Mouse (Mus musculus): ENCODE results near the gene Lrrc15. TPM values are rescaled to one million over a fixed set of nuclear protein-coding genes. Genes with fewer than 3 reads are reported as not detected.

Lrrc15 gene
- polyA plus RNA-seq, 1 experiment from 2014 or later, result 2.7 TPM

- Histone ChIP-seq H3K9ac (ENCODE audit: low read depth, low read length) (no peak within 1 kb of the TSS), H3K36me3 (ENCODE audit: control insufficient read depth, insufficient read depth, low read length) (no peaks in the 10 kb centered on the region), H3K9me3 (ENCODE audit: control insufficient read depth, low read length) (no peaks in the 10 kb centered on the region), H3K4me3 (ENCODE audit: low read depth, low read length) (no peak within 1 kb of the TSS), H3K27ac (replicated peaks; ENCODE audit: low read depth, low read length) (no peak within 1 kb of the TSS), H3K27me3 (replicated peaks; ENCODE audit: control insufficient read depth, insufficient read depth, low read length) (no peaks in the 10 kb centered on the region), H3K4me2 (ENCODE audit: low read depth, low read length) (no peak within 1 kb of the TSS), H3K4me1 (ENCODE audit: control insufficient read depth, insufficient read depth, low read length) (peaks cover 18% of the 10 kb centered on the region)
- 70% methylated on average over 5 of the region's 5 CpGs for WGBS
- DNase-seq (ENCODE audit: low spot score) (no peak), ATAC-seq (ENCODE audit: low read depth) (no peak)
Observed at GRCm38 (mm10) chr16:30267359-30267758, 15.7 kb downstream of the Lrrc15 start, which contains the start of gene Cpn2. Gene Cpn2 (minus strand): TSS chr16:30267499.

- DNase-seq (ENCODE audit: low spot score), result no peak
- H3K4me3 ChIP-seq (ENCODE audit: low read depth, low read length), result no peak overlapping the region
Observed at GRCm38 (mm10) chr16:30266561-30266960, 16.5 kb downstream of the Lrrc15 start.

GRCm38 (mm10) chr16:30265611-30266010, 17.4 kb downstream of the Lrrc15 start:
- no peak overlapping the region for H3K4me3 ChIP-seq (ENCODE audit: low read depth, low read length)
- H3K36me3 ChIP-seq (ENCODE audit: control insufficient read depth, insufficient read depth, low read length), result no peaks in the 10 kb centered on the region
- H3K27ac ChIP-seq (replicated peaks; ENCODE audit: low read depth, low read length), result no peak overlapping the region
- H3K9ac ChIP-seq (ENCODE audit: low read depth, low read length), result no peak overlapping the region
- WGBS, result 61% methylated on average over 4 of the region's 4 CpGs
- no peaks in the 10 kb centered on the region for H3K9me3 ChIP-seq (ENCODE audit: control insufficient read depth, low read length)
- peaks cover under 1% of the 10 kb centered on the region; the same call in 1 of the 2 replicates for H3K4me1 ChIP-seq (ENCODE audit: control insufficient read depth, insufficient read depth, low read length)
- no peak for DNase-seq (ENCODE audit: low spot score)
- no peak for ATAC-seq (ENCODE audit: low read depth)
- H3K27me3 ChIP-seq (replicated peaks; ENCODE audit: control insufficient read depth, insufficient read depth, low read length), result no peaks in the 10 kb centered on the region
- no peak overlapping the region for H3K4me2 ChIP-seq (ENCODE audit: low read depth, low read length)

More at GRCm38 (mm10) chr16:30266561-30266960, 16.5 kb downstream of the Lrrc15 start:
- Histone ChIP-seq H3K27ac (replicated peaks; ENCODE audit: low read depth, low read length) (no peak overlapping the region), H3K9me3 (ENCODE audit: control insufficient read depth, low read length) (no peaks in the 10 kb centered on the region), H3K4me1 (ENCODE audit: control insufficient read depth, insufficient read depth, low read length) (peaks cover 10% of the 10 kb centered on the region), H3K4me2 (ENCODE audit: low read depth, low read length) (no peak overlapping the region), H3K36me3 (ENCODE audit: control insufficient read depth, insufficient read depth, low read length) (no peaks in the 10 kb centered on the region), H3K9ac (ENCODE audit: low read depth, low read length) (no peak overlapping the region), H3K27me3 (replicated peaks; ENCODE audit: control insufficient read depth, insufficient read depth, low read length) (no peaks in the 10 kb centered on the region)
- ATAC-seq (ENCODE audit: low read depth), result no peak
- 75% methylated on average over 5 of the region's 5 CpGs for WGBS

- H3K27ac ChIP-seq (replicated peaks; ENCODE audit: low read depth, low read length), result no peak overlapping the region
- no peaks in the 10 kb centered on the region for H3K27me3 ChIP-seq (replicated peaks; ENCODE audit: control insufficient read depth, insufficient read depth, low read length)
- DNase-seq (ENCODE audit: low spot score) (no peak), ATAC-seq (ENCODE audit: low read depth) (no peak)
- H3K4me2 ChIP-seq (ENCODE audit: low read depth, low read length), result no peak overlapping the region
- H3K36me3 ChIP-seq (ENCODE audit: control insufficient read depth, insufficient read depth, low read length), result no peaks in the 10 kb centered on the region
- 57% methylated on average over 4 of the region's 4 CpGs for WGBS
- no peaks in the 10 kb centered on the region for H3K9me3 ChIP-seq (ENCODE audit: control insufficient read depth, low read length)
- H3K4me3 ChIP-seq (ENCODE audit: low read depth, low read length), result no peak overlapping the region
- no peaks in the 10 kb centered on the region for H3K4me1 ChIP-seq (ENCODE audit: control insufficient read depth, insufficient read depth, low read length)
- no peak overlapping the region for H3K9ac ChIP-seq (ENCODE audit: low read depth, low read length)
Observed at GRCm38 (mm10) chr16:30263156-30263555, 19.9 kb downstream of the Lrrc15 start.

GRCm38 (mm10) chr16:30262664-30263063, 20.4 kb downstream of the Lrrc15 start:
- H3K27ac ChIP-seq (replicated peaks; ENCODE audit: low read depth, low read length), result no peak overlapping the region
- H3K27me3 ChIP-seq (replicated peaks; ENCODE audit: control insufficient read depth, insufficient read depth, low read length), result no peaks in the 10 kb centered on the region
- H3K4me3 ChIP-seq (ENCODE audit: low read depth, low read length), result no peak overlapping the region
- no peak overlapping the region for H3K9ac ChIP-seq (ENCODE audit: low read depth, low read length)
- no peaks in the 10 kb centered on the region for H3K36me3 ChIP-seq (ENCODE audit: control insufficient read depth, insufficient read depth, low read length)
- H3K4me1 ChIP-seq (ENCODE audit: control insufficient read depth, insufficient read depth, low read length), result no peaks in the 10 kb centered on the region
- no peak overlapping the region for H3K4me2 ChIP-seq (ENCODE audit: low read depth, low read length)
- ATAC-seq (ENCODE audit: low read depth) (no peak), DNase-seq (ENCODE audit: low spot score) (peak; percentile 81)
- WGBS, result 3% methylated on average over 2 of the region's 2 CpGs
- no peaks in the 10 kb centered on the region for H3K9me3 ChIP-seq (ENCODE audit: control insufficient read depth, low read length)

GRCm38 (mm10) chr16:30262157-30262556, 20.9 kb downstream of the Lrrc15 start:
- Histone ChIP-seq H3K4me3 (ENCODE audit: low read depth, low read length) (no peak overlapping the region), H3K4me1 (ENCODE audit: control insufficient read depth, insufficient read depth, low read length) (no peaks in the 10 kb centered on the region), H3K36me3 (ENCODE audit: control insufficient read depth, insufficient read depth, low read length) (no peaks in the 10 kb centered on the region), H3K27me3 (replicated peaks; ENCODE audit: control insufficient read depth, insufficient read depth, low read length) (no peaks in the 10 kb centered on the region), H3K9me3 (ENCODE audit: control insufficient read depth, low read length) (no peaks in the 10 kb centered on the region), H3K27ac (replicated peaks; ENCODE audit: low read depth, low read length) (no peak overlapping the region), H3K4me2 (ENCODE audit: low read depth, low read length) (no peak overlapping the region), H3K9ac (ENCODE audit: low read depth, low read length) (no peak overlapping the region)
- DNase-seq (ENCODE audit: low spot score) (no peak), ATAC-seq (ENCODE audit: low read depth) (no peak)
- WGBS, result 86% methylated on average over 10 of the region's 10 CpGs

GRCm38 (mm10) chr16:30261341-30261740, 21.7 kb downstream of the Lrrc15 start:
- no peaks in the 10 kb centered on the region for H3K27me3 ChIP-seq (replicated peaks; ENCODE audit: control insufficient read depth, insufficient read depth, low read length)
- 88% methylated on average over 9 of the region's 9 CpGs for WGBS
- DNase-seq (ENCODE audit: low spot score), result no peak
- H3K4me2 ChIP-seq (ENCODE audit: low read depth, low read length), result no peak overlapping the region
- H3K9ac ChIP-seq (ENCODE audit: low read depth, low read length), result no peak overlapping the region
- H3K36me3 ChIP-seq (ENCODE audit: control insufficient read depth, insufficient read depth, low read length), result no peaks in the 10 kb centered on the region
- no peaks in the 10 kb centered on the region for H3K9me3 ChIP-seq (ENCODE audit: control insufficient read depth, low read length)
- no peaks in the 10 kb centered on the region for H3K4me1 ChIP-seq (ENCODE audit: control insufficient read depth, insufficient read depth, low read length)
- H3K4me3 ChIP-seq (ENCODE audit: low read depth, low read length), result no peak overlapping the region
- H3K27ac ChIP-seq (replicated peaks; ENCODE audit: low read depth, low read length), result no peak overlapping the region
- no peak for ATAC-seq (ENCODE audit: low read depth)

GRCm38 (mm10) chr16:30260012-30260635, 22.9 kb downstream of the Lrrc15 start:
- Histone ChIP-seq H3K9ac (ENCODE audit: low read depth, low read length) (no peak overlapping the region), H3K4me3 (ENCODE audit: low read depth, low read length) (no peak overlapping the region), H3K27ac (replicated peaks; ENCODE audit: low read depth, low read length) (no peak overlapping the region), H3K4me2 (ENCODE audit: low read depth, low read length) (no peak overlapping the region), H3K9me3 (ENCODE audit: control insufficient read depth, low read length) (no peaks in the 10 kb centered on the region), H3K4me1 (ENCODE audit: control insufficient read depth, insufficient read depth, low read length) (no peaks in the 10 kb centered on the region), H3K36me3 (ENCODE audit: control insufficient read depth, insufficient read depth, low read length) (no peaks in the 10 kb centered on the region), H3K27me3 (replicated peaks; ENCODE audit: control insufficient read depth, insufficient read depth, low read length) (no peaks in the 10 kb centered on the region)
- WGBS, result 83% methylated on average over 15 of the region's 15 CpGs
- ATAC-seq (ENCODE audit: low read depth) (0 out of 2 replicates have a peak, but pooled peaks have one; percentile 28), DNase-seq (ENCODE audit: low spot score) (peak; percentile 53)

- no peaks in the 10 kb centered on the region for H3K36me3 ChIP-seq (ENCODE audit: control insufficient read depth, insufficient read depth, low read length)
Observed at GRCm38 (mm10) chr16:30259444-30259843, 23.6 kb downstream of the Lrrc15 start.

More at GRCm38 (mm10) chr16:30259444-30259843, 23.6 kb downstream of the Lrrc15 start:
- no peak for ATAC-seq (ENCODE audit: low read depth)
- H3K4me2 ChIP-seq (ENCODE audit: low read depth, low read length), result no peak overlapping the region
- H3K9me3 ChIP-seq (ENCODE audit: control insufficient read depth, low read length), result no peaks in the 10 kb centered on the region
- no peak for DNase-seq (ENCODE audit: low spot score)
- no peak overlapping the region for H3K4me3 ChIP-seq (ENCODE audit: low read depth, low read length)
- H3K27ac ChIP-seq (replicated peaks; ENCODE audit: low read depth, low read length), result no peak overlapping the region
- H3K4me1 ChIP-seq (ENCODE audit: control insufficient read depth, insufficient read depth, low read length), result no peaks in the 10 kb centered on the region
- H3K27me3 ChIP-seq (replicated peaks; ENCODE audit: control insufficient read depth, insufficient read depth, low read length), result no peaks in the 10 kb centered on the region
- H3K9ac ChIP-seq (ENCODE audit: low read depth, low read length), result no peak overlapping the region
- WGBS, result 75% methylated on average over 10 of the region's 10 CpGs
